Comparison of ENCODE assay signal across 12 mouse cellular contexts in genomic region chr1:164997660-164998059, GRCm38 (mm10).
DNase-seq lines count a peak whose midpoint lies in the region; ATAC-seq and TF ChIP-seq lines count a peak whose summit lies in the region.
"Had no signal": no experiment of that assay in that cellular context is flagged by ENCODE, and none has a peak within 500 bp of the region (broad histone marks: within the 10 kb centered on the region; RNA-seq: fewer than 3 reads in every experiment).

No protein-coding gene starts in this region.

- no peak overlapping the region for H3K9ac ChIP-seq in heart, embryonic 15.5 days
- H3K9ac ChIP-seq: forebrain, embryonic 15.5 days had no signal

- no peak for TF ChIP-seq CTCF in brain, embryonic 14.5 days (IDR thresholded peaks at IDR 0.05; ENCODE audit: borderline replicate concordance, extremely low read depth, insufficient read depth, insufficient read length)

- intact Hi-C loops in left cerebral cortex, postnatal 4 days (cut with DNase I) = no loop called here

- H3K27ac ChIP-seq in heart, embryonic 15.5 days = peak overlapping the region; percentile 51; the same call in 1 of the 2 replicates
- H3K27ac ChIP-seq: forebrain, embryonic 15.5 days had no signal

- DNase-seq in heart, adult 8-10 months (ENCODE audit: low spot score) = no peak
- peak; percentile 16 for DNase-seq in left cerebral cortex, postnatal 4 days
- DNase-seq in left cerebral cortex, adult 11 months (ENCODE audit: low spot score) = no peak
- peak; percentile 34 for DNase-seq in MN1 (ENCODE audit: low spot score)
- peak; percentile 33 for DNase-seq in brain, embryonic 14.5 days (ENCODE audit: low read depth)
- no peak for DNase-seq in right cerebral cortex, postnatal 4 days
- DNase-seq: adrenal gland, adult 2 months; cerebellum, postnatal 36 days; right cerebral cortex, postnatal 25 days had no signal

- ATAC-seq in heart, embryonic 15.5 days (replicated peaks; ENCODE audit: insufficient number of reproducible peaks, insufficient read depth, low FRiP score, low read depth) = 0 out of 2 replicates have a peak, but pooled peaks have one; percentile 29
- ATAC-seq: forebrain, embryonic 15.5 days; Patski had no signal

- no peaks in the 10 kb centered on the region for H3K9me3 ChIP-seq in heart, embryonic 15.5 days (replicated peaks)
- H3K9me3 ChIP-seq: forebrain, embryonic 15.5 days had no signal

- WGBS in heart, embryonic 15.5 days = 39% methylated on average over 5 of the region's 5 CpGs

- no peak overlapping the region for H3K4me3 ChIP-seq in heart, embryonic 15.5 days
- H3K4me3 ChIP-seq: forebrain, embryonic 15.5 days had no signal

- no peak for TF ChIP-seq POLR2A in brain, embryonic 14.5 days (IDR thresholded peaks at IDR 0.05; ENCODE audit: borderline replicate concordance, extremely low read depth, insufficient read depth, insufficient read length, poor library complexity, severe bottlenecking)

- H3K4me1 ChIP-seq in heart, embryonic 15.5 days (replicated peaks) = peaks cover 21% of the 10 kb centered on the region
- H3K4me1 ChIP-seq: forebrain, embryonic 15.5 days had no signal

- no peak overlapping the region for H3K4me2 ChIP-seq in heart, embryonic 15.5 days
- H3K4me2 ChIP-seq: forebrain, embryonic 15.5 days had no signal

- no peaks in the 10 kb centered on the region for H3K36me3 ChIP-seq in heart, embryonic 15.5 days
- H3K36me3 ChIP-seq: forebrain, embryonic 15.5 days had no signal

- H3K27me3 ChIP-seq in heart, embryonic 15.5 days = no peaks in the 10 kb centered on the region
- H3K27me3 ChIP-seq: forebrain, embryonic 15.5 days; Patski had no signal

Comparison
In these comparisons a context has a peak if more than half of its experiments do, and no peak if none do; other contexts are left out.
1. DNase-seq: peak in left cerebral cortex, postnatal 4 days (single experiment), MN1 (single experiment) and brain, embryonic 14.5 days (single experiment); none in heart, adult 8-10 months (single experiment), left cerebral cortex, adult 11 months (single experiment) and right cerebral cortex, postnatal 4 days (single experiment).